Mouse (Mus musculus) liver, postnatal 0 days (tissue): ENCODE data around the gene Tex14.

Source experiments
- CTCF ChIP-seq: sonication (generic); IDR thresholded peaks from 2 replicates; pipeline ENCODE4 v1.5.1; 2016; ENCODE audit warnings: antibody characterized with exemption, low read depth
- EP300 ChIP-seq: IDR thresholded peaks from 2 replicates; pipeline ENCODE4 v1.6.1; 2016; ENCODE audit warnings: antibody characterized with exemption, low read depth, mild to moderate bottlenecking

GRCm38 (mm10) chr11:87580543-87581085 is 175.7 kb downstream of the Tex14 start:
- TF ChIP-seq EP300 = no peak
- no peak for TF ChIP-seq CTCF
